Mouse (Mus musculus) MEL (cell line): Measurements from ENCODE around the gene Unc13d. TPM values are rescaled to one million over a fixed set of nuclear protein-coding genes. Genes with fewer than 3 reads are reported as not detected.

ENCODE experiments used
- DNase-seq: peaks from one replicate; pipeline ENCODE4 v3.0.0; 2011; ENCODE audit warnings: low read depth, low spot score
- H3K27ac ChIP-seq: 2 replicates; pipeline ENCODE4 v1.5.1; 2012; ENCODE audit warnings: low read depth, mild to moderate bottlenecking, control low read depth, low read length, moderate library complexity; ENCODE audit not compliant: control insufficient read depth
- H3K27me3 ChIP-seq, 2 experiments: fragments of 150-350 bp in 1 of 2; sonication (generic) in 1 of 2; 2 replicates each; pipeline ENCODE4 v1.6.1; 2012; ENCODE audit warnings: low read length in 2 of 2, mild to moderate bottlenecking in 2 of 2, improper control_type of control experiment in 1 of 2, moderate library complexity in 1 of 2; ENCODE audit not compliant: insufficient read depth in 2 of 2, control insufficient read depth in 1 of 2
- H3K36me3 ChIP-seq, 2 experiments: 2 replicates each; pipeline ENCODE4 v1.6.1; 2012 to 2014; ENCODE audit warnings: low read length in 2 of 2, improper control_type of control experiment in 1 of 2, inconsistent platforms in 1 of 2, mild to moderate bottlenecking in 1 of 2; ENCODE audit not compliant: insufficient read depth in 2 of 2, control insufficient read depth in 1 of 2
- H3K4me1 ChIP-seq, 2 experiments: fragments of 150-350 bp in 1 of 2; sonication (generic) in 1 of 2; 2 replicates each; pipeline ENCODE4 v1.6.1; 2012; ENCODE audit warnings: low read length in 2 of 2, improper control_type of control experiment in 1 of 2, mild to moderate bottlenecking in 1 of 2; ENCODE audit not compliant: insufficient read depth in 2 of 2, control insufficient read depth in 1 of 2
- H3K4me3 ChIP-seq, 2 experiments: fragments of 150-350 bp in 1 of 2; sonication (generic) in 1 of 2; 2 replicates each; pipeline ENCODE4 v1.5.1; 2012; ENCODE audit warnings: low read depth in 2 of 2, low read length in 2 of 2, mild to moderate bottlenecking in 2 of 2, moderate library complexity in 2 of 2, control low read depth in 1 of 2, improper control_type of control experiment in 1 of 2; ENCODE audit not compliant: control insufficient read depth in 1 of 2, insufficient read depth in 1 of 2
- H3K79me2 ChIP-seq: 2 replicates; pipeline ENCODE4 v1.6.1; 2012; ENCODE audit warnings: mild to moderate bottlenecking, low read length, moderate library complexity; ENCODE audit not compliant: control insufficient read depth, poor library complexity, insufficient read depth
- H3K9ac ChIP-seq: 2 replicates; pipeline ENCODE4 v1.6.1; 2012; ENCODE audit warnings: low read depth, mild to moderate bottlenecking, control low read depth, low read length, moderate library complexity; ENCODE audit not compliant: control insufficient read depth, poor library complexity, severe bottlenecking
- H3K9me3 ChIP-seq: fragments of 150-350 bp; sonication (generic); replicated peaks from 2 replicates; pipeline ENCODE4 v1.6.1; 2012; ENCODE audit warnings: mild to moderate bottlenecking, low read length, improper control_type of control experiment, moderate library complexity; ENCODE audit not compliant: insufficient read depth
- BHLHE40 ChIP-seq: IDR thresholded peaks from 2 replicates; pipeline ENCODE4 v1.6.1; 2012; ENCODE audit warnings: low read depth, mild to moderate bottlenecking, inconsistent platforms, low read length, improper control_type of control experiment, borderline replicate concordance
- E2F4 ChIP-seq: IDR thresholded peaks from 2 replicates; pipeline ENCODE4 v1.6.1; 2011; ENCODE audit warnings: low read depth, low read length, improper control_type of control experiment, borderline replicate concordance
- ELF1 ChIP-seq: IDR thresholded peaks from 2 replicates; pipeline ENCODE4 v1.6.1; 2014; ENCODE audit warnings: low read depth, mild to moderate bottlenecking, inconsistent platforms, low read length, improper control_type of control experiment, moderate library complexity
- ETS1 ChIP-seq: IDR thresholded peaks from 2 replicates; pipeline ENCODE4 v1.6.1; 2012; ENCODE audit warnings: low read depth, mild to moderate bottlenecking, inconsistent platforms, low read length, improper control_type of control experiment, moderate library complexity
- GABPA ChIP-seq: IDR thresholded peaks from 2 replicates; pipeline ENCODE4 v1.6.1; 2012; ENCODE audit warnings: low read depth, mild to moderate bottlenecking, inconsistent platforms, low read length, improper control_type of control experiment, moderate library complexity
- HCFC1 ChIP-seq: IDR thresholded peaks from 2 replicates; pipeline ENCODE4 v1.6.1; 2012; ENCODE audit warnings: low read depth, mild to moderate bottlenecking, inconsistent platforms, low read length, improper control_type of control experiment, moderate library complexity
- JUND ChIP-seq: IDR thresholded peaks from 2 replicates; pipeline ENCODE4 v1.6.1; 2011; ENCODE audit warnings: low read depth, mild to moderate bottlenecking, improper control_type of control experiment, low read length
- MXI1 ChIP-seq: IDR thresholded peaks from 2 replicates; pipeline ENCODE4 v1.6.1; 2011; ENCODE audit warnings: mild to moderate bottlenecking, low read depth, low read length, improper control_type of control experiment
- NELFE ChIP-seq: IDR thresholded peaks from 2 replicates; pipeline ENCODE4 v1.6.1; 2011; ENCODE audit warnings: low read depth, low read length, improper control_type of control experiment
- NRF1 ChIP-seq: IDR thresholded peaks from 2 replicates; pipeline ENCODE4 v1.6.1; 2014; ENCODE audit warnings: low read depth, mild to moderate bottlenecking, inconsistent platforms, low read length, improper control_type of control experiment, moderate library complexity; ENCODE audit not compliant: poor library complexity, insufficient read depth, severe bottlenecking
- POLR2A ChIP-seq, 2 experiments: IDR thresholded peaks; 2 replicates each; pipeline ENCODE4 v1.6.1; 2011 to 2012; ENCODE audit warnings: low read length in 2 of 2, mild to moderate bottlenecking in 2 of 2, control low read depth in 1 of 2, improper control_type of control experiment in 1 of 2, low read depth in 1 of 2, moderate library complexity in 1 of 2; ENCODE audit not compliant: control insufficient read depth in 1 of 2, insufficient read depth in 1 of 2, poor library complexity in 1 of 2
- POLR2AphosphoS2 ChIP-seq: IDR thresholded peaks from 2 replicates; pipeline ENCODE4 v1.6.1; 2011; ENCODE audit warnings: low read length, improper control_type of control experiment
- RAD21 ChIP-seq: IDR thresholded peaks from 2 replicates; pipeline ENCODE4 v1.6.1; 2011; ENCODE audit warnings: mild to moderate bottlenecking, low read depth, low read length, improper control_type of control experiment
- SMC3 ChIP-seq: IDR thresholded peaks from 2 replicates; pipeline ENCODE4 v1.6.1; 2011; ENCODE audit warnings: low read depth, low read length, improper control_type of control experiment
- TCF12 ChIP-seq: IDR thresholded peaks from 2 replicates; pipeline ENCODE4 v1.6.1; 2014; ENCODE audit warnings: low read depth, mild to moderate bottlenecking, inconsistent platforms, low read length, improper control_type of control experiment, moderate library complexity
- ZC3H11A ChIP-seq: IDR thresholded peaks from 2 replicates; pipeline ENCODE4 v1.6.1; 2012; ENCODE audit warnings: low read depth, mild to moderate bottlenecking, inconsistent platforms, low read length, improper control_type of control experiment
- ZKSCAN1 ChIP-seq: IDR thresholded peaks from 2 replicates; pipeline ENCODE4 v1.6.1; 2012; ENCODE audit warnings: low read depth, mild to moderate bottlenecking, inconsistent platforms, low read length, improper control_type of control experiment, moderate library complexity
- polyA plus RNA-seq, 2 experiments: library from polyadenylated mRNA; stranded (reverse) in 1 of 2; unstranded in 1 of 2; fragments of >175 nt in 1 of 2; fragments of >200 nt in 1 of 2; gene quantifications; 2 replicates each; pipeline versions ENCODE4 v1.2.1 to v1.2.4; 2012; ENCODE audit warnings: low replicate concordance in 2 of 2, low read depth in 1 of 2; ENCODE audit not compliant: insufficient read length in 2 of 2, insufficient read depth in 1 of 2, missing spikeins in 1 of 2
- total RNA-seq: library from RNA; depleted of rRNA; stranded (reverse); fragments of 300-350 nt; gene quantifications from 2 replicates; pipeline ENCODE4 v1.2.3, GENCODE M21; 2012

Gene Unc13d
- total and polyA plus RNA-seq, 3 experiments, result 115 to 146 TPM; not detected in 1

DNA sequence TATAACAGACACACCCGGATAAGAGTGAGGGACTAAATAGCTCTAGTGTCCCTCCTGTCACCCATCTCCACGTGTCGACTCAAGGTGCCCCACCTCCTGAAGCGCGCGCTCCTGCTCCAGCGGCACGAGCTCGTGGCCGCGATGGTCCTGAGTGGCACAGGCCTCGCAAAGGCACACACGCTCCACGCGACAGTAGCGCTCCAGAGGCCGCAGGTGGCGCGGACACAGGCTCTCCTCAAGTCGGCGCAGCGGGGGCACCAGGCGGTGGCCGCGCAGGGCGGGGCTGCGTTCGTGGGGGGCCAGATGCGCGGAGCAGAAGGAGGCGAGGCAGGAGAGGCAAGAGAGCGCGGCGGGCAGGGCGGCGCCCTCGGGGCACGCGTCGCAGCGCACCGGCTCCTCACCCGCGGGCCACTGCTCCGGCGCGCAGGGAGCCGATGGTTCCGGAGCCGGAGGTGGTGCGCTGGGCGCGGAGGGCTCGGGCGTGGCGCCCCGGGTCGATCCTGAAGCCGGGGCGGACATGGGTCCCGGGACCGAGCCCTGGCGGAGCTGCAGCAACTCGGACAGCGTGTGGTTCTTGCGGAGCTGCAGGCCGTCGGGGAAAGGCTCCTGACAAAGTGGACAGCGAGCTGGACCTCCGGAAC lies 31.8 kb upstream of the Unc13d start:
- DNase-seq, result no peak
- Histone ChIP-seq H3K27me3 (no peaks in the 10 kb centered on the region), H3K9me3 (no peaks in the 10 kb centered on the region)
- no peak for TF ChIP-seq GABPA
- no peak for TF ChIP-seq BHLHE40
- TF ChIP-seq ELF1, result no peak
- TF ChIP-seq TCF12, result no peak
- no peak for TF ChIP-seq JUND
- TF ChIP-seq HCFC1, result no peak
- TF ChIP-seq MXI1, result no peak
- no peak for TF ChIP-seq RAD21
- no peak for TF ChIP-seq ZKSCAN1
- TF ChIP-seq POLR2A (IDR thresholded peaks at IDR 0.05; ENCODE audit: control insufficient read depth in 1 of 2, insufficient read depth in 1 of 2, low read depth in 1 of 2, low read length in 2 of 2, poor library complexity in 1 of 2), result no peak
- TF ChIP-seq POLR2AphosphoS2, result no peak
- TF ChIP-seq, all 39 proteins: peak for 0
- no peak overlapping the region for H3K9ac ChIP-seq
- H3K79me2 ChIP-seq, result no peaks in the 10 kb centered on the region
- peaks cover 0 to 1% of the 10 kb centered on the region in 2 experiments; a peak in 2 of 4 replicates for H3K36me3 ChIP-seq
- no peak overlapping the region for H3K4me3 ChIP-seq
- no peak overlapping the region for H3K27ac ChIP-seq
- H3K4me1 ChIP-seq, result peaks cover 2 to 3% of the 10 kb centered on the region in 2 experiments

DNA sequence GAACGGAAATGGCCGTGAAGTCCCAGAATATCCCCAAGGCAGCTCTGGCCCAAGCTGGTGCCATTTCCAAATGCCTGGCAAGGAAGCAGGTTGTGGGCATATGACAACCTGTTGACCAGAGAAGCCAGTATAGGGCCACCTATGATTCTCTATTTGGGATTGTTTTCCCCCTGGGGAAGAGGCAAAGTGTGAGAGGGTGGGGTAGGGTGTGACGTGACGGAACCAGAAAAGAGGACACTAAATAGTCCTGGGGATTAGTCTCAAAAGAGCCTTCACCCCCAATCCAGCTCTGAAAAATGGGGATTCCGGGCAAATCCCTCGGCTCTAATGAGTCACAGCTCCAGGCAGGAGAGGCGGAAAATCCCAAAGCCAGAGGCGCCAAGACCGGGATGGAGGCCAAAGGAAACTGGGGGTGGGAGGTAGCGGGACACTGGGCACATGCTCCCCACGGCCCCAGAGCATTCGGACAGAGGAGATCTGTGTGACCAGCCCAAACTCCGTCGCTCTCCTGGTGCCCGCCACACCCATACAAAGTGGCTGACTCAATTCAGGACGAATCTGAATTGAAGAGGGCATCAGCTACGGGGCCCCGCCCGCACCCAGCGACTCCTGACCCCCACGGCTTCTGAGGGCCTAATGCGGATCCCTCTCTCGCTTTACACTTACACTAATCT lies 30.8 kb upstream of the Unc13d start:
- DNase-seq, result no peak
- Histone ChIP-seq H3K4me3 (no peak overlapping the region), H3K4me1 (peaks cover 9 to 10% of the 10 kb centered on the region in 2 experiments), H3K9ac (no peak overlapping the region), H3K27ac (no peak overlapping the region), H3K9me3 (no peaks in the 10 kb centered on the region), H3K36me3 (peaks cover 0 to 8% of the 10 kb centered on the region in 2 experiments; a peak in 2 of 4 replicates), H3K79me2 (no peaks in the 10 kb centered on the region), H3K27me3 (no peaks in the 10 kb centered on the region)
- TF ChIP-seq JUND (no peak), SMC3 (no peak), NELFE (no peak), ZKSCAN1 (no peak), E2F4 (no peak), ZC3H11A (no peak), ETS1 (no peak), POLR2A (IDR thresholded peaks at IDR 0.05; ENCODE audit: control insufficient read depth in 1 of 2, insufficient read depth in 1 of 2, low read depth in 1 of 2, low read length in 2 of 2, poor library complexity in 1 of 2) (no peak), NRF1 (no peak), RAD21 (no peak), MXI1 (no peak), GABPA (no peak)
